Mouse (Mus musculus) liver, embryonic 14.5 days (tissue): ENCODE measurements around the gene Ctrb1.

ENCODE experiments used
- CTCF ChIP-seq: IDR thresholded peaks from 2 replicates; pipeline ENCODE4 v1.5.1; 2016; ENCODE audit warnings: antibody characterized with exemption, low read depth, control low read depth
- EP300 ChIP-seq: IDR thresholded peaks from 2 replicates; pipeline ENCODE4 v1.6.1; 2016; ENCODE audit warnings: antibody characterized with exemption, low read depth

GRCm38 (mm10) chr8:111642939-111643263 lies 47.9 kb downstream of the Ctrb1 start:
- no peak for TF ChIP-seq CTCF
- no peak for TF ChIP-seq EP300
